Mouse (Mus musculus) urinary bladder, postnatal 14 days (tissue): ENCODE measurements around the gene Gnl1.
"Not testable (repeated sequence)": the region's sequence is repeated elsewhere in the genome, so short reads cannot be mapped to it uniquely, and the experiment has no call there.

Experiments
- DNase-seq: peaks from one replicate; pipeline ENCODE4 v3.0.0; 2021; ENCODE audit warnings: low spot score

The Gnl1 gene

DNA sequence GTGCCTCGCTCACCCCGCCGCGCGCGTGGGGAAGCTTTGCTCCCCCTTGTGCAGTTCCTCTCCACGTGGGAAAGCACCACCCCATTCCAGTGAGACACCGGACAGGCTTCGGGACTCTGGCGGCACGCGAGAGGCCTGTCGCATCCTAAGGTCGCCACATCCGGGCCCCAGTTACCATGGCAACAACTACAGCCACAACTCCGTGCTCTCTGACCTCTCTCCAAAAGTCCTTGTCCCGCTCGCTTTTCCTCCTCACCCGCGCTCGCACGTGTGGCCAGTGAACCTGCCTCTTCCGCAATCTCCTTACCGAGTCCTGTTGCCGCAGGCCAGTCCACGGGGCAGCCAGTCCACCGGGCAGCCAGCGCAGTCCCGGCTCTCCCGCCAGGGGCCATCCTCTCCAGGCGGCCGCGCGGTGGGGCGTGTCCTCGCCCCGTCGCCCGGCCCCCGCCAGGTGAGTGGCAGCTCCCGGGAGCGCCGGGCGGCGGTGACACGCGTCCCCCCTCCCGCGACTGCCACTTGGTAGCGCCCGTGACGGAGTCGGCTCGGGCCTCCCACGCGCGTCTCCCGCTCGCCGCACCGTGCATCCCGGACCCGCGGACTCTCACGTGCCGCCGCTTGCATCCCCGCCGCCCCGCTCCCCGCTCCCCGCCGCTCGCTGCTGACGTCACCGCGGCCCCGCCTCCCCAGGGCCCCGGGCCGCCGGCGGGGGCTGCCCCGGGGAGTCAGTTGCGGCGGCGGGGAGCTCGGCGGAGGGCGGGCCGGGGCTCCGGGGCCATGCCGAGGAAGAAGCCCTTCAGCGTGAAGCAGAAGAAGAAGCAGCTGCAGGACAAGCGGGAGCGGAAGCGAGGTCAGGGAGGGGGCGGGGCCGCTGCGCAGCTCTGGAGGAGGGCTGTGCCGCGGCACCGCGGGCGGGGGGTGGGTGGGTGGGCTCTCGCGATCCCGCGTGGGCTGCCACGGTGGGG, at the start of gene Gnl1, which contains the start of gene Prr3:
Gnl1 (plus strand) TSS at position 451 of the 962 bp plus-strand sequence.
Prr3 (minus strand) TSS at position 836 of the 962 bp plus-strand sequence.
- peak; percentile 91 for DNase-seq

GRCm38 (mm10) chr17:35930627-35931026, 49.0 kb upstream of the Gnl1 start:
- DNase-seq = no peak

DNA sequence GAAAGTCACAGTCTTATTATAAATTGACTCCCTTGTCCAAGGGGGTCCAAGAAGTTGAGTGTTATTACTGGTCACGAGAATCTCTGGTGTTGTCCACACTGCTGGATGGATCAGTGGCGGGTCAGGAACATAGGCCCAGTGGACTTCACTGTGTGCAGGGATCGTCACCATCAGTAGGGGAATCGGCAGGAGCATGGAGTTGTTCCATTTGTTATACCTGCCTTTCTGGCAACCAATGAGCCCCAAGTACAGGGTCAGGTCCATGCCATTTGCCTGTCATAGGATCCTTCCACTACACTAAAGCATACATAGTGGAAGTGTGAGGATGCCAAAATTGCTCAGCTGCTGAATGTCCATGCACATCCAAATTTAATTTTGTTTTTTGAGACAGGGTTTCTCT, 47.0 kb upstream of the Gnl1 start:
- DNase-seq = no peak

DNA sequence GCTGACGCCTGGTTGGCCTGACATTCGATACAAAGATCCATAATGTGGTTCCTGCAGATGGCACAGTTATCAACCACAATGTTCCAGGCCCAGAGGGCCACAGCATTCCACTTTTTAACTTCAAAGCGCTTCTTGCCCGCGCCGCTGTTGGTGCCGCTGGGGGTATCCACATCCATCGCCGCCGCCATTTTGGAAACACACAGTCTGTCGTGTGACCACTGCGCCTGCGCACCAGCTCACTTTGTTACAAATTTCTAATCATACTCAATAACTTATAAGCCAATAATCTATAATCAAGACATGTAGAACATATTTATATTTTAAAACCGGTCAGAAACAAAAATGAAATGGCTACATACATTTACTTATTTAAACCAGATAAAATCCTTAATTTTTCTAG, 43.9 kb upstream of the Gnl1 start:
- DNase-seq = not testable (repeated sequence)

GRCm38 (mm10) chr17:35937700-35938348, 41.8 kb upstream of the Gnl1 start:
- DNase-seq = no peak

- no peak for DNase-seq
Observed at GRCm38 (mm10) chr17:35939108-35939507, 40.5 kb upstream of the Gnl1 start.

- no peak for DNase-seq
Observed at GRCm38 (mm10) chr17:35939941-35940340, 39.7 kb upstream of the Gnl1 start.

DNA sequence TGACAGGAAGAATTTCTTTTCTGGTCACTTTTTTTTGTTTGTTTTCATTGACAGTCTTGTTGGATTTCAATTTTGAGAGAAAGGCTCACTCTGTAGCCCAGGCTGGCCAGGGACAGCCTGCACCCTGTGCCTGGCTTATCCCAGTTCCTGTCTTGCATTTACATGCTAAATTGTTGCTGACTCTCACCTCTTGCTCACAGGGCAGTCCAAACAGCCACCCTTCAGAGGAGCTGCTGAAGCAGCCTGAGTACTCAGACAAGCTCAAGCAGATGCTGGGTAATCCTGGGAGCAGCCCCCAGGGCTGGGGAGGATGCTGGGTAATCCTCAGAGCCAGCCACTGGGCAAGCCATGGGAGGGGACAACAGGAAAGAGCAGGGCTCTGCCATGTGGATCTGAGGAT, 28.7 kb upstream of the Gnl1 start:
- DNase-seq = not testable (repeated sequence)

- not testable (repeated sequence) for DNase-seq
Observed at GRCm38 (mm10) chr17:35952559-35952958, 27.1 kb upstream of the Gnl1 start.

- DNase-seq = no peak
Observed at GRCm38 (mm10) chr17:35954665-35955064, 25.0 kb upstream of the Gnl1 start.

GRCm38 (mm10) chr17:35958533-35959223, 21.0 kb upstream of the Gnl1 start:
- DNase-seq = no peak

GRCm38 (mm10) chr17:35963279-35963678, 16.4 kb upstream of the Gnl1 start:
- DNase-seq = no peak

DNA sequence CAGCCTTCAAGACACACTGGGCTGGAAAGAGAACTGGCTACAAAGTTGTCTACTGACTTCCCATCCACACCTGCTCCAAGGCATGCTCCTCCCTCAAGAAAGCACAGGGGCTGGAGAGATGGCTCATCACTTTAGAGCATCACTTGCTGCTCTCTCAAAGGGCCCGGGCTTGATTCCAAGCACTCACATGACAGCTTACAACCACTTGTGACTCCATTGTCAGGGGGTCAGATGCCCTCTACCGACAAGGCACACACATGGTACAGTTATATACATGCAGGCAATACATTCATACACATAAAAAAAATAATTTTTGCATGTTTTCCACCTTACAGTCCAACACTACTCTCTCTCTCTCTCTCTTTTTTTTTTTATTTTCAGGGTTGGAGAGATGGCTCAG, 12.0 kb upstream of the Gnl1 start:
- DNase-seq = no peak

- DNase-seq = peak; percentile 99
Observed at GRCm38 (mm10) chr17:35969418-35970389, 9.9 kb upstream of the Gnl1 start, which contains the start of gene Abcf1. Gene Abcf1 (minus strand): TSS chr17:35969761.

GRCm38 (mm10) chr17:35972131-35972530, 7.5 kb upstream of the Gnl1 start:
- no peak for DNase-seq

DNA sequence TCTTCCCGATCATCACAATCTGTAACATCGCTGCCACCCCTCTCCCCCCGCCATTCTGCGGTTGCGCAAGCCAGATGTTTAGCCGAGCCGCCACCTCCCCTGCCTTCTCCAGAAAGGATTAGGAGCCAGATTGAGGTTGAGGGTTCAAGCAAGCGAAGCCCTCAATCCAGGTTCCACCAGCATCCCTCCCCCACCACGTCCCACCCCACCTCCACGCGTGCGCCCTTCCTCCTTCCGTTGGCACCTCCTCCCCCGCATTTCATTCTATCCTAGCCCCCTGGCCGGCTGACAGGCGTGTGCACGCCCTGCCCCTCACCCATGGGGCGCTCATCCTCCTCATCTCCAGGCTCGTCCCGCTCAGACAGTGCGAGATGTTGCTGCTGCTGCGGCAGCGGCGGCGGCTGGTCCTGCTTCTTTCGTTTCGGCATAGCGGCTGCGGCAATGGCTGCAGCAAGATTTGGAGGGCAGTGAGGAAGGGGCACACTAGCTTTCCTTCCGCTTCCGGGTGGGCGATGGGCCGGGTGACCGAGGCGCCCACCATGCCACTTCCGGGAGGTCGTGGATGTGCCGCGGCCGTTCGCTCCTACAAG, 745 bp upstream of the Gnl1 start:
- peak; percentile 44 for DNase-seq

GRCm38 (mm10) chr17:35980363-35980754, 708 bp downstream of the Gnl1 start:
- DNase-seq = peak; percentile 58

- DNase-seq = no peak
Observed at GRCm38 (mm10) chr17:35981776-35982175, 2.1 kb downstream of the Gnl1 start.

DNA sequence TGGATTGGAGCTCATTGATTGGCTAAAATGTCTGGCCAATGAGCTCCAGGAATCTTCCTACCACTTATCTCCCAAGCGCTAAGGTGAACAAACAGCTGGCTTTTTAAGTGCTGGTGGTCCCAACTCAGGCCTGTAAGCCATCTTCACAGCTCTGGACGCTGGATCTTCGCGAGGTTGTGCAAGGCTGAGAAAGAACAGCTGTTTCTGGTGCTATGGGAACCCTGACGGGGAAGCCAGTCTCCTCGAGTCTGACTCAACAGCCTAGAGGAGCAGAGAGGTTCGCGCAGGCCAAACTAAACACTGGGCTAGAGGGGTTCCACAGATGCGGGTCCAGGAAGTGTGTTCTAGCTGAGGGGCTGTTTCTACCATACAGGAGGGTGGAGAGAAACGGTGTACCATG, 12.1 kb downstream of the Gnl1 start:
- peak; percentile 29 for DNase-seq

GRCm38 (mm10) chr17:35993675-35994074, 14.0 kb downstream of the Gnl1 start:
- DNase-seq = peak; percentile 83
